Mouse (Mus musculus): ENCODE measurements around the gene Myl7.
A peak's percentile ranks its signal among the peaks of the same experiment; 100 is the strongest.
"Not testable (repeated sequence)": the region's sequence is repeated elsewhere in the genome, so short reads cannot be mapped to it uniquely, and the experiment has no call there.

The Myl7 gene

DNA sequence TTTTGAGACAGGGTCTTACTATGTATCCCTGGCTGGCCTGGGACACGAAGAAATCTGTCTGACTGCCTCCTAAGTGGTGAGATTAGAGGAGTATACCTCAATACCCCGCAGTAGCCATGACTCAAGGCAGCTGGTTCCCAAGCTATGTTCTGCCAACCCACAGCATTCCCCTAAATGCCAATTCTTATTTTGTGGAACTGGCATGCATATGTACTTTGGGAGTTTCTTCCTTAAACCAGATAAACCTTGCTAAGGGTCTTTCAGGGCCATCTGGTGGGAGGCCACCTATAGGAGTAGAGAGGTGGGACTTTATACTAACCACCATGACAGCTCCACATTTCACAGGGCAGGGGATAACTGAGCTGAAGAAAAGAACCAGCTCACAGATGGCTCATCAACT, 5.3 kb upstream of the Myl7 start:
- no peak for DNase-seq (ENCODE audit: low spot score)

DNA sequence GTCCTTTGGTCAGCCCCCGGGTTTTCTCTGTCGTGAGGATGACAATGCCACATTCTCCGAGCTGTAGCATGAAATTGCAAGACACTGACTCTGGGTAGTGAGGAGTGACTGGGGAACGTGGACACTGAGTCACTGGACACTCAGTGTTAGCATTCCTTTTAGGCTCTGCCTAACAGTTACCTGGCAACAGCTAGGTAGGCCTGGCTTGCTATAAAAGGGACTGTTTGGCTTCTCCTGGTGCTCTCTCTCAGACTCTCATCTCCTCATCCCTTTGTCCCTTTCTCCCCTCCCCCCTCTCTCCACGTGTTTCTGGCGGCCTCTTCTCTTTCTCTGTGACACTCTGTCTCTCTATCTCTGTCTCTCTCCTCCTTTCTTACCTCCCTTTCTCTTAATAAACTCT, 3.8 kb upstream of the Myl7 start:
- no peak for DNase-seq (ENCODE audit: low spot score)

DNA sequence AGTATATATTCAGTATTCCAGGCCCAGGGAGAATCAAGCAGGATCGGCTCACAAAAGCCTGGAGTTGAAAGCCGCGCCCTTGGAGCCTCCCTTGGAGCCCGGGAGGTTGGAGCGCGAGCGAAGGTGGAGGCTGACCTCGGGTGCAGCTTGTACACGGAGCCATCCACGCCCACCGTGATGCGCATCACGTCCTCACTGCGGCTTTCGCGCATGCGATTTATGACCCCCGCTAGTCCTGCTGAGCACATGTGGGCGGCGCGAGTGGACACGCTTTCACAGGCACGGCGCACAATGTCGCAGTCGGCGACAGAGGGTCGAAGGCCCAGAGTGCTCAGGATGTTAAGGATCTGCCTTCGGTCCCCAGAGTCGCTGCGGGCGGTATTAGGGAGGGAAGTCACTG, 3.4 kb upstream of the Myl7 start:
- no peak for DNase-seq (ENCODE audit: low spot score)

DNA sequence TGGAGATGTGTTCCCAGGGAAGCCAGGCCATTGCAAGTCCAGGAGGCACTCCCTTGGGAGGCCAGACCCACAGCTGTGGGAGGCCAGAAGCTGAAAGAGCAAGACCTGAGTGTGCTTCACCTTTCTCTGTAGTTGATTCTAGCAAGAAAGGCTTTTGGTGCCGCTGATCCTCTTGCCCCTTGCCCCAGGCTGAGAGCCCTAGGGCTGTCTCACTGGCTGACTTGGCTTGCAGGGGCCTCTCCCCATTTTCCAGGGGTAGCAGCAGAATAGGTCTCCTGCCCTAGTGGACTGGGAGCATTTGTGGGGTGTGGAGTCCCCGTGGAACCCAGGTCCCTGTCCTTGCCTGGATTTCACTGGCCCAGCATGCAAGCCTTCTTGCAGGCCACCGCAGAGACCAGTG, 2.7 kb upstream of the Myl7 start:
- no peak for DNase-seq (ENCODE audit: low spot score)

DNA sequence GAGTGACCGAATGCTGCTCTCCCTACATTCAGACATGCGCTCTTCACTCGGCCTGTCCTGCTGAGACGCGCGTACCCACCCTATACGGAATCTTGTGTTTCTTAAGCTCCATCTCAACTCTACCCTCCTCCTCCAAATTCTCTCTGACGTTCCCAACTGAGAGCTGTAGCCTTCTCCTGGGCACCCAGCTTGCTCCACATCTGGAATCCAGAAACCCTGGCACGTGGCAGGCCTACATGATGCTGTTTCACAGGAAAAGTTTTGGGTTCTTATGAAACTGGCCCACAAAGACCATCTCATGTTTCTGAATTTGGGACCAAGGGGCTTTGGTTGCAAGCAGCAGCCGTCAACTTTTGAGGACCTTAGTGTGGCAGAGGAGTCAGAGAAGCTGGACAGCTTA, 704 bp upstream of the Myl7 start:
- DNase-seq (ENCODE audit: low spot score) = no peak

DNA sequence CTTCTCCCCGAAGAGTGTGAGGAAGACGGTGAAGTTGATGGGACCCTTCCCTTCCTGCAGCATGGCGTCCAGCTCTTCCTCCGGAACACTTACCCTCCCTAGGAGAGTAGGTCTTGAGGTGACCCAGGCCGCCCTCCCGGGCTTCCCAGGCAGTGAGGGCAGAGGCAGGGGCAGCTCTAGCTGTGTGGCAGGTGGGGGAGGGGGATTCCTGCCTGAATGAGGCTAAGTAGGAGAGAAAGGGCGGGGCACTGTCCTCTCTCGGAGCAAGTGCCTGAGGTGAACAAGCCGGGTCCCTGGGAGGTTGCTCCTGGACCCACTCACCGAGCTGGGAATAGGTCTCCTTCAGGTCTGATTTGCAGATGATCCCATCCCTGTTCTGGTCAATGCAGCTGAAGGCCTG, 743 bp downstream of the Myl7 start:
- DNase-seq (ENCODE audit: low spot score) = no peak

DNA sequence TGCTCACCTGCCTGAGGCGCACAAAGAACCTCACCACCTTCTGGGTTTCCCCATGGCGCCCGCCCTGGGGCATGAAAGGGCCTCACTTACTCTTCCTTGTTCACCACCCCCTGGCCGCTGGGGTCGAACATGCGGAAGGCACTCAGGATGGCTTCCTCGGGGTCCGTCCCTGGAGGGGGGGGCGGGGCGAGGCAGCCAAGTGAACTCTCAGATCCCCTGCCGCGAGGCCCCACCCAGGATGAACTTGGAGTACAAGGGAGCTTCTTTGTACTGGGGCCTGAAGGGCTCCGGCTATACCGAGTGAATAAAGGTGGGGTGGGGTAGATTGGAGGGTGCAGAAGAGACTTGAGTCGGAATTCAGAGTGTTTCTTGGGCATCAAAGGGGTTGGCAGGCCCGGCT, 1.4 kb downstream of the Myl7 start:
- no peak for DNase-seq (ENCODE audit: low spot score)

DNA sequence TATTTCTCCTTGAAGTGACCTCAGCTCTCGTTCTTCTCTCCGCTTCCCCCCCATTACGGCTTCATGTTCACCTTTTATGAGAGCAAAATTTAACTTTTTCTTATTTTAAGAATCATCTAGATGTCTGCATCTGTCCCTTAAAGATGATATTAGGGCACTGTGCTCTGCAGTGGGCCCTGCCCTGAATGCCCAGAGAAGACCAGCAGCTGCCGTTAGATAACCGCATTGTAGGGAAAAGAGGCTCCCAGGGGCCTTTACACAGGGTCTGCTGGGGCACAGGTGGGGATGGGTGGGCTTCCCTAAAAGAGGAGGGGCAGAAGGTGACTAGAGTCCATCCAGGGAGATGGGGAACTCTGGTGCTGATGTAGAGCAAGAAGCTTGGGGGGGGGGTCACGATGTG, 4.8 kb downstream of the Myl7 start:
- DNase-seq (ENCODE audit: low spot score) = no peak

DNA sequence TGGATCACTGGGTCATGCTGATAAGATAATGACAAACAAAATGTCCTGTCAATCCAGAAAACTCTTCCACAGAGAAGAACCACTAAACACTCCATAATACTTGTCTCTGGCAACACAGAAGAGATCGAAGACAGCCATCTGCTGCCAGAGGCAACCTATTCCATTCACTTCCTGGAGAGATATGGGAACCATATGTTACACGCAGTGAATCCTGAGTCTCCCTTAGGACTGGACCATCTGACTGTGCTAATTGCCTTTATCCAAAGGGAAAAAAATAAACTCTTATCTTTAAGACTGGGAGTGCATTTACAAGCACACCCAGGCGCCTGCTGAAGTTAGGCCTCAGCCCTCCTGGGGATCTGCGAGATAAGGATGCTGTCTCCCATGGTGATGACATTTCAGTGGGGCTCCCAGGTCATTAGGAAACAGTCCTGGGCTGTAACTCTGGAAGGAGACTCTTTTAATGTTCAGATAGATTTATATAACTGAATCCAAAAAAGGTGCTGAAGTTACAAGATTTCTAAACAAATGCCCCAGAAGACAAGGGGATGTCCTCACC, 5.7 kb downstream of the Myl7 start:
- peak; percentile 61 for DNase-seq (ENCODE audit: low spot score)

DNA sequence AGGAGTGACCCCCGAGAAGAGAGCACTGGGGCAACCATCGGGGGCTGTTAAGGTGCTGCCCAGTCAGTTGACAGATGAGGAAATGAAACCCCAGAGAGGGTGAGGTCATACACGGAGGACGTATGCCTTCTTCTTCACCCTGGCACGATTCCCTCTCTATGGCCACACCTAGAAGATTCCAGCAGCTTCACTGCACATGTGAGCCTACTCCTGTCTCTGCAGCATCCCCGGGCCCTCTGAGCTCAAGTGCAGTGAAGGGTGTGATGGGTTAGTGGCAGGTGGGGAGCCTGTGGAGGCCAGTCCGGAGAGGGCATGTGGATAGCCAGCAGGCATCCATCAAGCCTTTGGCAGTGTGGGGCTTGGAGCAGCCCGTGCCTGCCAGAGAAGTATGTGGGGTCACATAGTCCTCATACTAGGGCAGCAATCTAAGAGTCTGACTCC, 6.4 kb downstream of the Myl7 start:
- peak; percentile 30 for DNase-seq (ENCODE audit: low spot score)

DNA sequence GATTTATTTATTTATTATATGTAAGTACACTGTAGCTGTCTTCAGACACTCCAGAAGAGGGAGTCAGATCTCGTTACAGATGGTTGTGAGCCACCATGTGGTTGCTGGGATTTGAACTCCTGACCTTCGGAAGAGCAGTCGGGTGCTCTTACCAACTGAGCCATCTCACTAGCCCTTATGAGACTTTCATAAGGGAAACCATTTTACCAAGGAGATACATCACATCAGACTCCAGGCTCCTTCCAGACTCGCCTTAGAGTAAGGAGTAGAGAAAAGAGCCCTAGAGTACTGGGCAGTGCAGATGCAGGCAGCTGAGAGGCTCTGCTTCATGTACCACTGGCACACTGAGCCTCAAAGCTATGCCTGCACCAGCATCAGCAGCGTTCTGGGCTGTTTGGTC, 10.0 kb downstream of the Myl7 start:
- not testable (repeated sequence) for DNase-seq (ENCODE audit: low spot score)

DNA sequence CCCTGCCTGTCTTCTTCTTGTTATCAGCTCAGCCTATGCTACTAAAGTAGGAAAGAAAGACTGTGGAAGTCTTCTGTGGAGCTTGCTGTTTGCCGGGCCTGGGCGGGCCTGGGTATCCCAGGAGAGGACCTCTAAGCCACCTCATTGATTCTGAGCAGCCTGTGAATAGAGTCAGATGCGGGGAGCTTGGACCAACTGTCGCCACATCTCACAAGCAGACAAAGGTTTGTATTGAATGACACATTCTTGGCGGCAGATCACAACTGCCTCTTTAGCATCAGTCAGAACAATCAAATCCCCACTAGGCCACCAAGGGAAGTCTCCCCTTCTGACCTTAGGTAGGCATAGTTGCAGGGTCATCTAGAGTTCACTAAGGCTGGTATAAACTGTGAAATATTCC, 11.3 kb downstream of the Myl7 start:
- DNase-seq (ENCODE audit: low spot score) = no peak

DNA sequence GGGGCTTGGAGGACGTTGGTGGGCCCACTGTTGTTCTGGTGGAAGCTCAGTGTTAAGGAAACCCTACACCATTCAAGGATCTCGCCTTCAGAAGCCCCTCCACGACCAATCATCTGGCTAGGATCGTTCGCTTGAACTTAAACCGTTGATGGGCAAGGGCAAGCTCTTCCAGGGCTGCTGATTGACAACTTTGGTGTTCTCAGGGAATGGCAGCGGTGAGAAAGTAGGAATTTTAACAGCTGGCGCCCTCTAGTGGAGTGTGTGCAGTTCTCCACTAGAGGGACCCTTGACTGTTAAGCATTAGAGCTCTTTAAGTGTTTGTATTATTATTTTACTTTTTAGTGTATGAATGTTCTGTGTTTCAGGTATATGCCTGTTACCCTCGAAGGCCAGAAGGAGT, 12.4 kb downstream of the Myl7 start:
- peak; percentile 89 for DNase-seq (ENCODE audit: low spot score)

DNA sequence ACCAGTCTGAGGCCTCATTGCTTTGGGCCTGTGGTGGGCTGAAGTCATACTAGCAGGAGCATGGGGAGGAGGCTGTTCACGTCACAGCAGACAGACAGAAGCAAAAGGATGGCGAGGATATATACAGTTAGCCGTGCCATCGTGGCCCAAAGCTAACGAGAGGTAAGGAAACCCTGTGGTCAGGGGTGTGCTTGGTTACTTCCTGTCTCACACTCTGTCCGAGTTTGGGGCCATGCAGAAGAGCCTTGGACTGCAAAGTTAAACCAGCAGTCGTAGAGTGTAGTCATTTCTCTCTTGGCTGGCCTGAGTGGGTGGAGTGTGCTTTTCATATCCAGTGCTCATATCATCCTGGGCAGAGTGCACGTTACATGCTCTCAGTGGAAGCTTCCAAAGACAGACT, 16.1 kb downstream of the Myl7 start:
- no peak for DNase-seq (ENCODE audit: low spot score)

DNA sequence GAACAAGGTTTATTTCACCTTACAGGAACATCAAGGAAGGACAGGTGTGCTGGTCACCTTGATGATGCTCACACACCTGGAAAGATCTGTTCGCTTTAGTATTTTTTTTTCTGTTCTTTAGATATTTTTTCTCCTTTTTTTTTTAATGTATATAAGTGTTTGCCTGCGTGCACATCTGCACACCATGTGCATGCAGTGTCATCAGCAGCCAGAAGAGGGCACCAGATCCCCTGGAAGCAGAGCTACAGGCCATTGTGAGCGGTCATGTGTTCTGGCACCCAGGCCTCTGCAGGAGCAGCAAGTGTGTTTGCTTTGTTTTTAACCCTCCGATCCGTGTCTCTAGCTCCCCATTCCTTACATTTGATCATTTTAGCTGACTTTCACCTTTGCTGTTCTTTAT, 18.7 kb downstream of the Myl7 start:
- peak; percentile 46 for DNase-seq (ENCODE audit: low spot score)

DNA sequence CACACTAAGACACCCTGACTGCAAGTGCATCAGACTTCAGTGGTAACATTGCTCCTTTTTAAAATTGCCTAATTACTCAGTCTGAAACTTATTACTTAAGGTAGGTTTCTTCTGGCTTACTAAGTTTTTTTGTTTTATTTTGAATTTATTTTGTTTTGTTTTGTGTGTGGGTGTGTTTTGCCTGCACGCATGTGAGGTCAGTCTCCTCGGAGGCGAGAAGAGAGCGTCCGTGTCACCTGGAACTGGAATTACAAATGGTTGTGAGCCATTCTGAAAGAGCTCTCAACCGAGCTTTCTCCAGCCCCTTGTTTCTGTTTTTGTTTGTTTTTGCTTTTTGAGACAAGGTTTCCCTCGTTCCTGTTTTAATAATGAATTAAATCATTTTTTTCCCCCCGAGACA, 19.9 kb downstream of the Myl7 start:
- peak; percentile 62 for DNase-seq (ENCODE audit: low spot score)

DNA sequence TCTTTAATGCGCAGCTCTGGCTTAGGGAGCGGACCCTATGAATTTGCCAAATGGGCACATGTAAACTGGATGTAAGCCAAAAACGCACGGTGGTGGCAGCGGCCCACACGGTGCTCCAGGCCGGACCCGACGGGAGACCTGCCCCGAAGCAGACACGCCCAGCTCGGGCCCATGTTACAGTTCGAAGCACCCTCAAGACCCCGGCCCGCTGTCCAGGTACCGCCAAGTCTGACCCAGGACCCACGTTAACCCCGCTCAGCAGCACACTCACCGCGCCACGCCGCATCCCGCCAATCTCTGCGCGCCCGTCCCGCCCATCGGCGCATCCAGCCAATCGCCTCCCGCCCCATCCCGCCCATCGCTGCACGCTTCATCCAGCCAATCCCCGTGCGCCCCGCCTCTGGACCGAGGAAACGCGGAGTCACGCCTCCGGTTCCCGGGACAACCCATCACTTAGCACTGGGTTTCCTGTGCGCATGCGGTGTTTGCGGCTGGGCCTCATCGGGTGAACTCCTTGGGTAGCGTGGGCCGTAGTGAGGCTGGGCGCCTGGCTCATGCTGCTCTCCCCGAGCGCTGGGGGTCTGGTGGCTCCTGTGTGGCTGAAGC, 20.6 kb downstream of the Myl7 start, which contains the start of gene Pold2:
Gene Pold2, minus strand, starts transcription at position 372 of the 606 bp plus-strand sequence.
- DNase-seq (ENCODE audit: low spot score) = peak; percentile 100

DNA sequence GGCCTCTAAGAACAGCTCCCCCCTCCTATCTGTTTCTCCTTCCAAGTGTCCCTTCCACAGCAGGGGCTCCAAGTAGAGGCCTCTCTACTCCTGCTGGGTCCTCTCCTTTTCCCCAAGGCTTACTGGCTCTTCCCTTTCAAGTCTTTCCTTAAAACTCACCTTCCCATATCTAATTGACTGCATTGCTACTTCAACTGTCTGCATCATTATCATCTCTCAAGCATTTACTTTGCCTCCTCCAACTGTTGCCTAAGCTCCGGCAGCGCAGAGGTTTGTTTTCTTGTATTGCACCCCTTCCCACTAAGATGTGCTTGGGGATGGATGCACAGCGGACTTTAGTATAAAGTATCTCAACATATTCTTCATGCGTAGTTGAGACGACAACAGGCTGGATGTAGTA, 21.2 kb downstream of the Myl7 start:
- DNase-seq (ENCODE audit: low spot score) = no peak

DNA sequence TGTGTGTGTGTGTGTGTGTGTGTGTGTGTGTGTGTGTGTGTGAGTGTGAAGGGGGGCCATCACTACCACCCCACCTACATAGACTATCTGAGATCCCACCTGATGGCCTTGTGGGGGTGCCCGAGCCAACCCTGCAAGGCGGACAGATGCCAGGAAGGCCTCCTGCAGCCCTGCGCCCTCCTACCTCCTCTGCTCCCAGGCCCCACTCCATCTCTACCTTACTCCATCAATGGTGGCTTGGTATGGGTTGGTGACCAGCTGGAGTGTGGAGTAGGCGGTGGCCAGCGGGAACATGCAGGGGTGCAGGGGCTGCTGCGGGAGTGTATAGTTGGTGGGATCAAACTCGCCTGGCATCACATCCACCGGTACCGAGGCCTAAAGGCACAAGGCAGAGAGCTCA, 25.4 kb downstream of the Myl7 start:
- no peak for DNase-seq (ENCODE audit: low spot score)

DNA sequence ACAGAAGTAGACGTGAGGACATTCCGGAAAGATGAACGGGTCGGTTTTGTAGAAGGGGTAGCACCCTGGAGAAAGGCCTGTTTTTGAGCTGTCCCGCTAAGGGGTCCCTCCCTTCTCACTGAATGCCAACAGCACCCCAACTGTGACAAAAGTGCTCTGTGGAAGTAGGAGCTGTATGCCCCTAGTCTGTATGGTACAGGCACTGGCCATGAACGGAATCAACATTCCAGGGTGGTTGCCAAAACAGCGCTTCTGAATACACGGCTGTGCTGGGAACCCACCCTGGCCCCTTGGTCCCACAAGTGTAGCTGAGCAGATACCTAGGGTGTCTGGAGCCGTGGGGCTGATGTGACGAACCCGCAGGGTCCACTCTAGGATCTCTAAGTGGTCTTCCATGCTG, 25.9 kb downstream of the Myl7 start:
- no peak for DNase-seq (ENCODE audit: low spot score)

DNA sequence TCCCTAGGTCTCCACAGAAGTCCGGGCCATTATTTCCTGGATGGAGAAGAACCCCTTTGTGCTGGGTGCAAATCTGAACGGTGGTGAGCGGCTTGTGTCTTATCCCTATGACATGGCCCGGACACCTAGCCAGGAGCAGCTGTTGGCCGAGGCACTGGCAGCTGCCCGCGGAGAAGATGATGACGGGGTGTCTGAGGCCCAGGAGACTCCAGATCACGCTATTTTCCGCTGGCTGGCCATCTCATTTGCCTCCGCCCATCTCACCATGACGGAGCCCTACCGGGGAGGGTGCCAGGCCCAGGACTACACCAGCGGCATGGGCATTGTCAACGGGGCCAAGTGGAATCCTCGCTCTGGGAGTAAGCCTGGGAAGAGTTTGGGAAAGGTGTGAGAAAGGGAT, 28.5 kb downstream of the Myl7 start:
- no peak for DNase-seq (ENCODE audit: low spot score)

DNA sequence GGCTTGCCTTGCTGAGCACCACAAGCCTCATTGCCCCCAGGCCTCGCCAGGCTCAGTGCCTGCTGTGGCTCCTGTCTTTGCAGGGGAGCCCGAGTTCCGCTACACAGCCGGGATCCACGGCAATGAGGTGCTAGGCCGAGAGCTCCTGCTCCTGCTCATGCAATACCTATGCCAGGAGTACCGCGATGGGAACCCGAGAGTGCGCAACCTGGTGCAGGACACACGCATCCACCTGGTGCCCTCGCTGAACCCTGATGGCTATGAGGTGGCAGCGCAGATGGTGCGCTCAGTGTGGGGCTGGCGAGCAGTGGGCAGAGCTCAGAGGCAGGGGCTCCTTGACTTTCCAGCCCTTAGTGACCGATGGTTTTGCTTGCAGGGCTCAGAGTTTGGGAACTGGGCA, 29.3 kb downstream of the Myl7 start:
- no peak for DNase-seq (ENCODE audit: low spot score)

DNA sequence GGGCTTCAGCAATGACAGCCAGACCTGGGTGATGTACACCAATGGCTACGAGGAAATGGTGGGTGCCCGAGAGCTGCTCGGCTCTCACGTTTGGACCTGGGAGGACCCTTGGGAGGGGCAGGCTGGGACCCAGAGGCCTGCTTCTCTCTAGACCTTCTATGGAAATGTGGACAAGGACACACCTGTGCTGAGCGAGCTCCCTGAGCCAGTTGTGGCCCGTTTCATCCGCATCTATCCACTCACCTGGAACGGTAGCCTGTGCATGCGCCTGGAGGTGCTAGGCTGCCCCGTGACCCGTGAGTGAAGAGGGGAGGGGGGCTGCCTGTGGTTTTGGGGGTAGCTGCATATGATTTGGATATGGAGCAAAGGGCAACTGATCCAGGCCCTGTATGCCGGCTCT, 30.3 kb downstream of the Myl7 start:
- no peak for DNase-seq (ENCODE audit: low spot score)

DNA sequence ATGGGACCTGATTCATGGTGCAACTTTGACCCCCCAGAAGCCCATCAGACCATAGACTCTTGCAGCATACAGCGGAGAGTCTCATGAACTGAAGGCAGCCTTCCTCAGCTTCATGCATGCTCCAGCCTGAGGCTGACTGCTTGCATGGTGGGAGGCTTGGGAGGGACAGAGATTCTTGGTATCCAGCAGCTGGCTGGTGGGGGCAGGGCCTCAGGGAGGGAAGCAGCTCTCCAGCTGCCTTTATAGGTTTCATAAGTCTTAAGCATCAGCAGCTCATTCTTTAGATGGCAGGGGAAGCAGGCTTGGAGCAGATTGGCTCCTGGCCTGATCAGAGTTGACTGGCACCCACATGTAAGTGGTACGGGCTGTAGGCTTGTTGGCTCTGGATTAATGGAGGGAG, 31.4 kb downstream of the Myl7 start:
- no peak for DNase-seq (ENCODE audit: low spot score)
